Mouse (Mus musculus) limb, embryonic 11.5 days (tissue): ENCODE results near the gene Adamtsl4. TPM values are rescaled to one million over a fixed set of nuclear protein-coding genes. Genes with fewer than 3 reads are reported as not detected.

ENCODE experiments used
- ATAC-seq: fragments of 200-750 bp; cut with Nextera tagmentation; 2 replicates; pipeline ENCODE4 v1.8.0; 2017; ENCODE audit warnings: low read depth; ENCODE audit not compliant: insufficient number of reproducible peaks, low FRiP score, low TSS enrichment
- DNase-seq: peaks from one replicate; pipeline ENCODE4 v3.0.0-alpha.2; 2015; ENCODE audit warnings: low spot score
- H3K27ac ChIP-seq: fragments of 300-500 bp; sonication (generic); replicated peaks from 2 replicates; pipeline ENCODE4 v1.5.1; 2014; ENCODE audit warnings: low read depth, mild to moderate bottlenecking, low read length
- H3K27me3 ChIP-seq: fragments of 300-500 bp; sonication (generic); 2 replicates; pipeline ENCODE4 v1.6.1; 2014; ENCODE audit warnings: mild to moderate bottlenecking, low read length, mixed read lengths; ENCODE audit not compliant: control insufficient read depth, insufficient read depth
- H3K36me3 ChIP-seq: fragments of 300-500 bp; sonication (generic); 2 replicates; pipeline ENCODE4 v1.6.1; 2014; ENCODE audit warnings: mild to moderate bottlenecking, low read length, moderate library complexity, mixed read lengths; ENCODE audit not compliant: control insufficient read depth, insufficient read depth
- H3K4me1 ChIP-seq: fragments of 300-500 bp; sonication (generic); 2 replicates; pipeline ENCODE4 v1.6.1; 2014; ENCODE audit warnings: low read length, mixed read lengths; ENCODE audit not compliant: control insufficient read depth, insufficient read depth
- H3K4me2 ChIP-seq: fragments of 300-500 bp; sonication (generic); 2 replicates; pipeline ENCODE4 v1.6.1; 2014; ENCODE audit warnings: low read depth, mild to moderate bottlenecking, moderate library complexity; ENCODE audit not compliant: severe bottlenecking
- H3K4me3 ChIP-seq: fragments of 300-500 bp; sonication (generic); 2 replicates; pipeline ENCODE4 v1.5.1; 2014; ENCODE audit warnings: low read depth, low read length
- H3K9ac ChIP-seq: fragments of 300-500 bp; sonication (generic); 2 replicates; pipeline ENCODE4 v1.6.1; 2014; ENCODE audit warnings: mild to moderate bottlenecking, low read length
- H3K9me3 ChIP-seq: fragments of 300-500 bp; sonication (generic); 2 replicates; pipeline ENCODE4 v1.6.1; 2016; ENCODE audit warnings: low read length; ENCODE audit not compliant: control insufficient read depth
- WGBS: fragments of 180-500 bp; shearing (Covaris S2); extraction: QIAGEN DNeasy Blood & Tissue Kit; methylation state at CpG from one replicate; pipeline ENCODE4 v1.1.7; 2014; 5-methylcytosine and 5-hydroxymethylcytosine counted together
- polyA plus RNA-seq: library from polyadenylated mRNA; unstranded; fragments of >200 nt; fragmentation: Nextera tagmentation; extraction: Ambion mirVana; gene quantifications from 2 replicates; pipeline ENCODE4 v1.2.1, GENCODE M21; 2014

The Adamtsl4 gene
- polyA plus RNA-seq, 1 experiment from 2014 or later = 0.29 TPM

GRCm38 (mm10) chr3:95686492-95687167, 1.1 kb downstream of the Adamtsl4 start:
- Histone ChIP-seq H3K4me1 (peaks cover 19% of the 10 kb centered on the region), H3K27ac (no peak overlapping the region), H3K36me3 (no peaks in the 10 kb centered on the region), H3K4me2 (no peak overlapping the region; the same call in 1 of the 2 replicates), H3K27me3 (no peaks in the 10 kb centered on the region), H3K9me3 (no peaks in the 10 kb centered on the region), H3K9ac (no peak overlapping the region), H3K4me3 (no peak overlapping the region)
- DNase-seq (no peak), ATAC-seq (no peak)
- 35% methylated on average over 8 of the region's 10 CpGs for WGBS

- H3K4me2 ChIP-seq = no peak overlapping the region
- H3K27ac ChIP-seq = no peak overlapping the region
- ATAC-seq (no peak), DNase-seq (no peak)
- H3K36me3 ChIP-seq = no peaks in the 10 kb centered on the region
- H3K4me1 ChIP-seq = peaks cover 26% of the 10 kb centered on the region
- no peak overlapping the region for H3K4me3 ChIP-seq
- 75% methylated on average over 2 of the region's 2 CpGs for WGBS
- H3K9ac ChIP-seq = no peak overlapping the region
- no peaks in the 10 kb centered on the region for H3K27me3 ChIP-seq
- H3K9me3 ChIP-seq = no peaks in the 10 kb centered on the region
These were observed 2.0 kb downstream of the Adamtsl4 start for GRCm38 (mm10) chr3:95685701-95686100.

GRCm38 (mm10) chr3:95685301-95685700, 2.4 kb downstream of the Adamtsl4 start:
- Histone ChIP-seq H3K4me1 (peaks cover 27% of the 10 kb centered on the region), H3K9me3 (no peaks in the 10 kb centered on the region), H3K4me2 (no peak overlapping the region), H3K9ac (no peak overlapping the region), H3K4me3 (no peak overlapping the region), H3K36me3 (no peaks in the 10 kb centered on the region), H3K27me3 (no peaks in the 10 kb centered on the region), H3K27ac (no peak overlapping the region)
- no peak for ATAC-seq
- 87% methylated on average over 4 of the region's 4 CpGs for WGBS
- DNase-seq = no peak

- no peak for DNase-seq
- no peaks in the 10 kb centered on the region for H3K27me3 ChIP-seq
- H3K4me1 ChIP-seq = peaks cover 27% of the 10 kb centered on the region
- no peak overlapping the region for H3K27ac ChIP-seq
- no peak for ATAC-seq
- no peak overlapping the region for H3K4me3 ChIP-seq
- WGBS = 45% methylated on average over 5 of the region's 8 CpGs
- no peaks in the 10 kb centered on the region for H3K36me3 ChIP-seq
- no peak overlapping the region for H3K9ac ChIP-seq
- no peaks in the 10 kb centered on the region for H3K9me3 ChIP-seq
- H3K4me2 ChIP-seq = no peak overlapping the region
These were observed 2.9 kb downstream of the Adamtsl4 start for GRCm38 (mm10) chr3:95684846-95685245.

- Histone ChIP-seq H3K9ac (no peak overlapping the region), H3K4me1 (peaks cover 23% of the 10 kb centered on the region), H3K4me3 (no peak overlapping the region), H3K27ac (no peak overlapping the region), H3K4me2 (no peak overlapping the region), H3K9me3 (no peaks in the 10 kb centered on the region), H3K27me3 (no peaks in the 10 kb centered on the region), H3K36me3 (no peaks in the 10 kb centered on the region)
- ATAC-seq (no peak), DNase-seq (no peak)
- WGBS = 69% methylated on average over 5 of the region's 5 CpGs
These were observed 4.8 kb downstream of the Adamtsl4 start for GRCm38 (mm10) chr3:95682878-95683277.

GRCm38 (mm10) chr3:95681365-95681764, 6.4 kb downstream of the Adamtsl4 start:
- H3K36me3 ChIP-seq = no peaks in the 10 kb centered on the region
- no peak for DNase-seq
- peaks cover 17% of the 10 kb centered on the region for H3K4me1 ChIP-seq
- H3K9me3 ChIP-seq = no peaks in the 10 kb centered on the region
- H3K4me3 ChIP-seq = no peak overlapping the region
- 31% methylated on average over 11 of the region's 11 CpGs for WGBS
- no peak for ATAC-seq
- no peak overlapping the region for H3K4me2 ChIP-seq
- no peak overlapping the region for H3K9ac ChIP-seq
- H3K27ac ChIP-seq = no peak overlapping the region
- no peaks in the 10 kb centered on the region for H3K27me3 ChIP-seq

GRCm38 (mm10) chr3:95680673-95681072, 7.0 kb downstream of the Adamtsl4 start:
- ATAC-seq = no peak
- H3K9me3 ChIP-seq = no peaks in the 10 kb centered on the region
- DNase-seq = no peak
- no peaks in the 10 kb centered on the region for H3K27me3 ChIP-seq
- H3K27ac ChIP-seq = no peak overlapping the region
- peaks cover 20% of the 10 kb centered on the region for H3K4me1 ChIP-seq
- no peak overlapping the region for H3K4me2 ChIP-seq
- H3K36me3 ChIP-seq = no peaks in the 10 kb centered on the region
- no peak overlapping the region for H3K9ac ChIP-seq
- WGBS = 87% methylated on average over 6 of the region's 6 CpGs
- no peak overlapping the region for H3K4me3 ChIP-seq

GRCm38 (mm10) chr3:95679551-95679950, 8.2 kb downstream of the Adamtsl4 start:
- H3K9me3 ChIP-seq = no peaks in the 10 kb centered on the region
- no peak for DNase-seq

More at GRCm38 (mm10) chr3:95679551-95679950, 8.2 kb downstream of the Adamtsl4 start:
- Histone ChIP-seq H3K4me3 (no peak overlapping the region), H3K4me2 (no peak overlapping the region), H3K36me3 (no peaks in the 10 kb centered on the region), H3K9ac (no peak overlapping the region), H3K27me3 (no peaks in the 10 kb centered on the region), H3K4me1 (peaks cover 28% of the 10 kb centered on the region), H3K27ac (no peak overlapping the region)
- 92% methylated on average over 8 of the region's 8 CpGs for WGBS
- ATAC-seq = no peak
